8 mouse cellular contexts compared by ENCODE assay signal in genomic region chr14:105501792-105502632, GRCm38 (mm10).
A peak's percentile ranks its signal among the peaks of the same experiment; 100 is the strongest.
DNase-seq lines count a peak whose midpoint lies in the region; ATAC-seq lines count a peak whose summit lies in the region.

No protein-coding gene starts in this region.

- WGBS in hindbrain, embryonic 11.5 days = 4% methylated on average over 21 of the region's 21 CpGs
- WGBS in limb, embryonic 13.5 days = 12% methylated on average over 21 of the region's 21 CpGs

- H3K4me1 ChIP-seq in hindbrain, embryonic 11.5 days (replicated peaks; ENCODE audit: control insufficient read depth, insufficient read depth, low read length) = peaks cover 14% of the 10 kb centered on the region; the same call in 1 of the 2 replicates
- H3K4me1 ChIP-seq in limb, embryonic 13.5 days = peaks cover 60% of the 10 kb centered on the region

- no peaks in the 10 kb centered on the region for H3K9me3 ChIP-seq in hindbrain, embryonic 11.5 days (ENCODE audit: control insufficient read depth, low read length)
- no peaks in the 10 kb centered on the region for H3K9me3 ChIP-seq in limb, embryonic 13.5 days

- H3K27ac ChIP-seq in hindbrain, embryonic 11.5 days (ENCODE audit: low read depth, low read length) = peak overlapping the region; percentile 79
- H3K27ac ChIP-seq in limb, embryonic 13.5 days = no peak overlapping the region

- DNase-seq in cerebellum, adult 9-10 months = peak; percentile 13
- DNase-seq in cerebellum, adult 11-12 months = no peak
- DNase-seq in adrenal gland, postnatal 36 days = peak; percentile 9 to 21
- peak; percentile 73 for DNase-seq in hindbrain, embryonic 11.5 days (ENCODE audit: low spot score)
- DNase-seq in B cell, adult 2 months = no peak
- no peak for DNase-seq in ovary, postnatal 36 days (ENCODE audit: low spot score)
- no peak for DNase-seq in T-cell, adult 2 months (ENCODE audit: low spot score)

- H3K27me3 ChIP-seq in hindbrain, embryonic 11.5 days (ENCODE audit: control insufficient read depth, insufficient read depth, low read length) = no peaks in the 10 kb centered on the region; the same call in 1 of the 2 replicates
- H3K27me3 ChIP-seq in limb, embryonic 13.5 days = peaks cover 11% of the 10 kb centered on the region

- no peaks in the 10 kb centered on the region for H3K36me3 ChIP-seq in hindbrain, embryonic 11.5 days (ENCODE audit: control insufficient read depth, insufficient read depth, low read length)
- H3K36me3 ChIP-seq in limb, embryonic 13.5 days = no peaks in the 10 kb centered on the region

- H3K4me3 ChIP-seq in hindbrain, embryonic 11.5 days (ENCODE audit: low read depth, low read length) = no peak overlapping the region
- peak overlapping the region; percentile 10 for H3K4me3 ChIP-seq in limb, embryonic 13.5 days

- H3K9ac ChIP-seq in hindbrain, embryonic 11.5 days (ENCODE audit: low read depth, low read length) = 0 out of 2 replicates have a peak overlapping the region, but pooled peaks have one; percentile 11
- no peak overlapping the region for H3K9ac ChIP-seq in limb, embryonic 13.5 days

- H3K4me2 ChIP-seq in hindbrain, embryonic 11.5 days (replicated peaks; ENCODE audit: low read depth, low read length) = peak overlapping the region; percentile 25
- peak overlapping the region; percentile 51 for H3K4me2 ChIP-seq in limb, embryonic 13.5 days (replicated peaks)

- peak; percentile 62 for ATAC-seq in hindbrain, embryonic 11.5 days (ENCODE audit: low FRiP score)
- ATAC-seq in limb, embryonic 13.5 days (ENCODE audit: low FRiP score, low read depth) = no peak

Comparison
In these comparisons a context has a peak if more than half of its experiments do, and no peak if none do; other contexts are left out.
1. DNase-seq: peak in cerebellum, adult 9-10 months (single experiment), adrenal gland, postnatal 36 days (2 of 2) and hindbrain, embryonic 11.5 days (single experiment); none in cerebellum, adult 11-12 months (single experiment), B cell, adult 2 months (0 of 2), ovary, postnatal 36 days (single experiment) and T-cell, adult 2 months (single experiment).